Mouse (Mus musculus) MEL (cell line): ENCODE data around the gene Col19a1. TPM values are rescaled to one million over a fixed set of nuclear protein-coding genes. Genes with fewer than 3 reads are reported as not detected.

Experiments used
- DNase-seq: peaks from one replicate; pipeline ENCODE4 v3.0.0; 2011; ENCODE audit warnings: low read depth, low spot score
- H3K27ac ChIP-seq: 2 replicates; pipeline ENCODE4 v1.5.1; 2012; ENCODE audit warnings: low read depth, mild to moderate bottlenecking, control low read depth, low read length, moderate library complexity; ENCODE audit not compliant: control insufficient read depth
- H3K27me3 ChIP-seq, 2 experiments: fragments of 150-350 bp in 1 of 2; sonication (generic) in 1 of 2; 2 replicates each; pipeline ENCODE4 v1.6.1; 2012; ENCODE audit warnings: low read length in 2 of 2, mild to moderate bottlenecking in 2 of 2, improper control_type of control experiment in 1 of 2, moderate library complexity in 1 of 2; ENCODE audit not compliant: insufficient read depth in 2 of 2, control insufficient read depth in 1 of 2
- H3K36me3 ChIP-seq, 2 experiments: 2 replicates each; pipeline ENCODE4 v1.6.1; 2012 to 2014; ENCODE audit warnings: low read length in 2 of 2, improper control_type of control experiment in 1 of 2, inconsistent platforms in 1 of 2, mild to moderate bottlenecking in 1 of 2; ENCODE audit not compliant: insufficient read depth in 2 of 2, control insufficient read depth in 1 of 2
- H3K4me1 ChIP-seq, 2 experiments: fragments of 150-350 bp in 1 of 2; sonication (generic) in 1 of 2; 2 replicates each; pipeline ENCODE4 v1.6.1; 2012; ENCODE audit warnings: low read length in 2 of 2, improper control_type of control experiment in 1 of 2, mild to moderate bottlenecking in 1 of 2; ENCODE audit not compliant: insufficient read depth in 2 of 2, control insufficient read depth in 1 of 2
- H3K4me3 ChIP-seq, 2 experiments: fragments of 150-350 bp in 1 of 2; sonication (generic) in 1 of 2; 2 replicates each; pipeline ENCODE4 v1.5.1; 2012; ENCODE audit warnings: low read depth in 2 of 2, low read length in 2 of 2, mild to moderate bottlenecking in 2 of 2, moderate library complexity in 2 of 2, control low read depth in 1 of 2, improper control_type of control experiment in 1 of 2; ENCODE audit not compliant: control insufficient read depth in 1 of 2, insufficient read depth in 1 of 2
- H3K79me2 ChIP-seq: 2 replicates; pipeline ENCODE4 v1.6.1; 2012; ENCODE audit warnings: mild to moderate bottlenecking, low read length, moderate library complexity; ENCODE audit not compliant: control insufficient read depth, poor library complexity, insufficient read depth
- H3K9ac ChIP-seq: 2 replicates; pipeline ENCODE4 v1.6.1; 2012; ENCODE audit warnings: low read depth, mild to moderate bottlenecking, control low read depth, low read length, moderate library complexity; ENCODE audit not compliant: control insufficient read depth, poor library complexity, severe bottlenecking
- H3K9me3 ChIP-seq: fragments of 150-350 bp; sonication (generic); replicated peaks from 2 replicates; pipeline ENCODE4 v1.6.1; 2012; ENCODE audit warnings: mild to moderate bottlenecking, low read length, improper control_type of control experiment, moderate library complexity; ENCODE audit not compliant: insufficient read depth
- CHD1 ChIP-seq: IDR thresholded peaks from 2 replicates; pipeline ENCODE4 v1.6.1; 2012; ENCODE audit warnings: low read depth, mild to moderate bottlenecking, inconsistent platforms, low read length, improper control_type of control experiment
- CHD2 ChIP-seq: IDR thresholded peaks from 2 replicates; pipeline ENCODE4 v1.6.1; 2011; ENCODE audit warnings: low read length, improper control_type of control experiment
- E2F4 ChIP-seq: IDR thresholded peaks from 2 replicates; pipeline ENCODE4 v1.6.1; 2011; ENCODE audit warnings: low read depth, low read length, improper control_type of control experiment, borderline replicate concordance
- ETS1 ChIP-seq: IDR thresholded peaks from 2 replicates; pipeline ENCODE4 v1.6.1; 2012; ENCODE audit warnings: low read depth, mild to moderate bottlenecking, inconsistent platforms, low read length, improper control_type of control experiment, moderate library complexity
- GABPA ChIP-seq: IDR thresholded peaks from 2 replicates; pipeline ENCODE4 v1.6.1; 2012; ENCODE audit warnings: low read depth, mild to moderate bottlenecking, inconsistent platforms, low read length, improper control_type of control experiment, moderate library complexity
- GATA1 ChIP-seq: IDR thresholded peaks from 2 replicates; pipeline ENCODE4 v1.6.1; 2011; ENCODE audit warnings: low read depth, low read length, improper control_type of control experiment
- MEF2A ChIP-seq: IDR thresholded peaks from 2 replicates; pipeline ENCODE4 v1.6.1; 2014; ENCODE audit warnings: low read depth, mild to moderate bottlenecking, inconsistent platforms, low read length, improper control_type of control experiment; ENCODE audit not compliant: poor library complexity, insufficient replicate concordance, severe bottlenecking; ENCODE audit errors: extremely low read depth
- MYC ChIP-seq: IDR thresholded peaks from 2 replicates; pipeline ENCODE4 v1.6.1; 2011; ENCODE audit warnings: low read depth, mild to moderate bottlenecking, low read length, improper control_type of control experiment, moderate library complexity
- NELFE ChIP-seq: IDR thresholded peaks from 2 replicates; pipeline ENCODE4 v1.6.1; 2011; ENCODE audit warnings: low read depth, low read length, improper control_type of control experiment
- TAL1 ChIP-seq: IDR thresholded peaks from 2 replicates; pipeline ENCODE4 v1.6.1; 2012; ENCODE audit warnings: mild to moderate bottlenecking, inconsistent platforms, low read length, moderate library complexity, mixed read lengths
- TBP ChIP-seq: IDR thresholded peaks from 2 replicates; pipeline ENCODE4 v1.8.0; 2011; ENCODE audit warnings: low read depth, low read length, improper control_type of control experiment
- TCF12 ChIP-seq: IDR thresholded peaks from 2 replicates; pipeline ENCODE4 v1.6.1; 2014; ENCODE audit warnings: low read depth, mild to moderate bottlenecking, inconsistent platforms, low read length, improper control_type of control experiment, moderate library complexity
- UBTF ChIP-seq: IDR thresholded peaks from 2 replicates; pipeline ENCODE4 v1.6.1; 2012; ENCODE audit warnings: low read depth, mild to moderate bottlenecking, inconsistent platforms, low read length, improper control_type of control experiment, moderate library complexity, borderline replicate concordance; ENCODE audit not compliant: insufficient read depth
- USF2 ChIP-seq, 2 experiments: IDR thresholded peaks; 2 replicates each; pipeline ENCODE4 v1.6.1; 2011 to 2012; ENCODE audit warnings: improper control_type of control experiment in 2 of 2, low read length in 2 of 2, borderline replicate concordance in 1 of 2, inconsistent platforms in 1 of 2, low read depth in 1 of 2, mild to moderate bottlenecking in 1 of 2; ENCODE audit not compliant: insufficient read depth in 1 of 2
- polyA plus RNA-seq, 2 experiments: library from polyadenylated mRNA; stranded (reverse) in 1 of 2; unstranded in 1 of 2; fragments of >175 nt in 1 of 2; fragments of >200 nt in 1 of 2; gene quantifications; 2 replicates each; pipeline versions ENCODE4 v1.2.1 to v1.2.4; 2012; ENCODE audit warnings: low replicate concordance in 2 of 2, low read depth in 1 of 2; ENCODE audit not compliant: insufficient read length in 2 of 2, insufficient read depth in 1 of 2, missing spikeins in 1 of 2
- total RNA-seq: library from RNA; depleted of rRNA; stranded (reverse); fragments of 300-350 nt; gene quantifications from 2 replicates; pipeline ENCODE4 v1.2.3, GENCODE M21; 2012

Gene Col19a1
- total and polyA plus RNA-seq, 3 experiments: not detected

DNA sequence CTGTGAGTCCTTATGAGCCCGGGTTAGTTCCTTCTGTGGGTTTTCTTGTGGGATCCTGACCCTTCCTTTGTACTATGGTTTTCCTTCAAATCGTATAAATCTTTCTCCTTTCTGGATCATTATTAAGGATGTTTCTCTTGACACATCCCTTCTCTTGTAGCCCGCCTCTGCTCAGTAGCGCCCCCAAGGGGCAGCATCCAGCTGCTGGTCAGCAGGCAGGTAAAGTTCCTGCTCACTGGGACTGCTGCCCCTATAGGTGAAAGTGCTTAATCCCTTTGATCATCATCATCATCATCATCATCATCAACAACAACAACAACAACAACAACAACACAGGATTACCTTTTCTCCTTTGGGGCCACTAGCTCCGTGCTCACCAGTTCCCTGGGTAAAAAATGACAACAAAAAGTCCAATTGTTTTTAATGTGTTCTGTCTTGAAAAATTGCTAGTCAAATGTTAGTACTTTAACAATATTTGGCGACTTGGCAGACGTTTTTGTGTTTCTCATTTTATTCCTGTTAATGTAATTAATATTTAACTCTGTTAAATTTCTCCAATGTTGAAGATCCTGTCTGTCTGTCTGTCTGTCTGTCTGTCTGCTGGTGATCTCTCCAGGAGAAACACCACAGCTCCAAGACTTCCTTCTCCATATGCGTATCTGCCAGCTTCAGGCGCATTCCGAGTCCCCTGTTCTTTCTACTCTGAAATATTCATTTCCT lies 249.6 kb downstream of the Col19a1 start:
- no peak for DNase-seq
- Histone ChIP-seq H3K27ac (no peak overlapping the region), H3K4me1 (no peaks in the 10 kb centered on the region), H3K36me3 (no peaks in the 10 kb centered on the region), H3K9ac (no peak overlapping the region), H3K79me2 (no peaks in the 10 kb centered on the region), H3K4me3 (no peak overlapping the region), H3K27me3 (no peaks in the 10 kb centered on the region), H3K9me3 (no peaks in the 10 kb centered on the region)
- TF ChIP-seq TCF12: no peak
- TF ChIP-seq CHD1: no peak
- TF ChIP-seq UBTF: no peak
- TF ChIP-seq E2F4: no peak
- TF ChIP-seq TBP: no peak
- no peak for TF ChIP-seq USF2 (IDR thresholded peaks at IDR 0.05; ENCODE audit: borderline replicate concordance in 1 of 2, insufficient read depth in 1 of 2, low read depth in 1 of 2, low read length in 2 of 2)
- no peak for TF ChIP-seq GABPA
- TF ChIP-seq GATA1: no peak
- TF ChIP-seq, all 39 proteins: peak for 0

DNA sequence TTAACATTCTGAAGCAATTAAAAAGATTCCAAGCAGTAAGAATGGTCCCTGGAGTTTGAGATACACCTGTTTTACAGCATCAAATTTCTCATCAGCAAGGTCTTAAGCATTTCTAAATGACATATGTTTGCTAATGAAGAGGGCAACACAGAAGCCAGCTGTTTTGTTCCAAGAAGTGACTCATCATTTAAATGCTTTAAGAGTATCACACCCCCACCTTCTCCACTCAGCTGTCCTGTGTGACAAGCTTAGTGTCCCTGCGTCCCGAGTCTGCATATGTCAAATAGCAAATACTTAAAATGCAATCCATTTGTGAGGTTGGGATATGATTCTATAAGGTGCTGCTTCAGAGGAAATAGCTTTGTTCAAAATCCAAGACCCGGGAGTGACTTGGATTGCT lies 251.2 kb downstream of the Col19a1 start:
- Histone ChIP-seq H3K9me3 (no peaks in the 10 kb centered on the region), H3K4me1 (no peaks in the 10 kb centered on the region), H3K9ac (no peak overlapping the region), H3K27me3 (no peaks in the 10 kb centered on the region), H3K27ac (no peak overlapping the region), H3K4me3 (no peak overlapping the region), H3K79me2 (no peaks in the 10 kb centered on the region), H3K36me3 (no peaks in the 10 kb centered on the region)
- no peak for DNase-seq
- TF ChIP-seq GABPA: no peak
- TF ChIP-seq MYC: no peak
- TF ChIP-seq TAL1: no peak
- TF ChIP-seq NELFE: no peak
- TF ChIP-seq ETS1: no peak
- no peak for TF ChIP-seq CHD1
- TF ChIP-seq USF2 (IDR thresholded peaks at IDR 0.05; ENCODE audit: borderline replicate concordance in 1 of 2, insufficient read depth in 1 of 2, low read depth in 1 of 2, low read length in 2 of 2): no peak
- no peak for TF ChIP-seq MEF2A
- no peak for TF ChIP-seq CHD2
